Mouse (Mus musculus) CH12.LX (cell line): ENCODE measurements at regions not wholly inside any gene's neighbourhood (a gene's known extent, or its start where the extent isn't known, plus 50 kb on each side); places are given as distances from the start of the nearest gene placed in this dataset.

Experiments
- DNase-seq: peaks from one replicate; pipeline ENCODE4 v3.0.0-alpha.2; 2013; ENCODE audit errors: extremely low read depth
- H3K27ac ChIP-seq: 2 replicates; pipeline ENCODE4 v1.5.1; 2012; ENCODE audit warnings: low read depth, mild to moderate bottlenecking, control low read depth, moderate library complexity; ENCODE audit not compliant: insufficient read depth
- H3K27me3 ChIP-seq: replicated peaks from 2 replicates; pipeline ENCODE3; 2012; ENCODE audit warnings: inconsistent platforms
- H3K36me3 ChIP-seq, 2 experiments: replicated peaks in 1 of 2; 2 replicates each; pipeline versions ENCODE3 to v1.6.1; 2012; ENCODE audit warnings: inconsistent platforms in 1 of 2, low read length in 1 of 2, mild to moderate bottlenecking in 1 of 2, mixed read lengths in 1 of 2, moderate library complexity in 1 of 2; ENCODE audit not compliant: control insufficient read depth in 1 of 2, insufficient read depth in 1 of 2
- H3K4me1 ChIP-seq, 2 experiments: 2 replicates each; pipeline ENCODE4 v1.6.1; 2012; ENCODE audit warnings: inconsistent platforms in 1 of 2, moderate library complexity in 1 of 2; ENCODE audit not compliant: insufficient read depth in 2 of 2, control insufficient read depth in 1 of 2
- H3K4me2 ChIP-seq: 2 replicates; pipeline ENCODE4 v1.6.1; 2012; ENCODE audit warnings: low read depth, mild to moderate bottlenecking, control low read depth; ENCODE audit not compliant: poor library complexity, insufficient read depth, severe bottlenecking
- H3K4me3 ChIP-seq, 3 experiments: fragments of 150-350 bp in 1 of 3; sonication (generic) in 1 of 3; replicated peaks in 1 of 3; 2 replicates each; pipeline versions ENCODE3 to v1.5.1; 2011 to 2012; ENCODE audit warnings: low read depth in 2 of 3, low read length in 2 of 3, mild to moderate bottlenecking in 2 of 3, moderate library complexity in 2 of 3, control low read depth in 1 of 3, improper control_type of control experiment in 1 of 3, inconsistent platforms in 1 of 3, mixed read lengths in 1 of 3; ENCODE audit not compliant: poor library complexity in 1 of 3
- H3K79me2 ChIP-seq: replicated peaks from 2 replicates; pipeline ENCODE4 v1.6.1; 2012; ENCODE audit warnings: mild to moderate bottlenecking, moderate library complexity; ENCODE audit not compliant: control insufficient read depth, poor library complexity, insufficient read depth, severe bottlenecking; ENCODE audit errors: extremely low read depth
- H3K9ac ChIP-seq: 2 replicates; pipeline ENCODE4 v1.6.1; 2012; ENCODE audit warnings: low read depth, mild to moderate bottlenecking, control low read depth, moderate library complexity; ENCODE audit not compliant: insufficient read depth
- H3K9me3 ChIP-seq: replicated peaks from 2 replicates; pipeline ENCODE3; 2012; ENCODE audit warnings: low read length, inconsistent platforms, mixed read lengths
- ELF1 ChIP-seq: IDR thresholded peaks from 2 replicates; pipeline ENCODE4 v1.6.1; 2014; ENCODE audit warnings: low read depth, mild to moderate bottlenecking, inconsistent platforms, low read length, improper control_type of control experiment
- HCFC1 ChIP-seq: IDR thresholded peaks from 2 replicates; pipeline ENCODE4 v1.6.1; 2012; ENCODE audit warnings: low read depth, mild to moderate bottlenecking, inconsistent platforms, low read length, improper control_type of control experiment
- IRF4 ChIP-seq: IDR thresholded peaks from 2 replicates; pipeline ENCODE4 v1.6.1; 2014; ENCODE audit warnings: low read depth, mild to moderate bottlenecking, inconsistent platforms, low read length, improper control_type of control experiment
- KAT2A ChIP-seq: IDR thresholded peaks from 2 replicates; pipeline ENCODE4 v1.6.1; 2012; ENCODE audit warnings: low read length, improper control_type of control experiment, inconsistent platforms; ENCODE audit not compliant: insufficient replicate concordance
- MAX ChIP-seq: IDR thresholded peaks from 2 replicates; pipeline ENCODE4 v1.6.1; 2011; ENCODE audit warnings: low read length, improper control_type of control experiment
- MYC ChIP-seq: IDR thresholded peaks from 2 replicates; pipeline ENCODE4 v1.6.1; 2011; ENCODE audit warnings: low read depth, mild to moderate bottlenecking, improper control_type of control experiment, low read length
- NELFE ChIP-seq: IDR thresholded peaks from 2 replicates; pipeline ENCODE4 v1.6.1; 2011; ENCODE audit warnings: low read depth, low read length, improper control_type of control experiment
- POLR2A ChIP-seq: IDR thresholded peaks from 2 replicates; pipeline ENCODE4 v1.6.1; 2011; ENCODE audit warnings: low read depth, mild to moderate bottlenecking, improper control_type of control experiment, low read length
- SMC3 ChIP-seq: IDR thresholded peaks from 2 replicates; pipeline ENCODE4 v1.6.1; 2011; ENCODE audit warnings: low read depth, low read length, improper control_type of control experiment
- TCF12 ChIP-seq: IDR thresholded peaks from 2 replicates; pipeline ENCODE4 v1.6.1; 2014; ENCODE audit warnings: low read depth, mild to moderate bottlenecking, inconsistent platforms, low read length, improper control_type of control experiment
- UBTF ChIP-seq: IDR thresholded peaks from 2 replicates; pipeline ENCODE4 v1.6.1; 2012; ENCODE audit warnings: low read depth, mild to moderate bottlenecking, inconsistent platforms, low read length, improper control_type of control experiment, moderate library complexity
- USF1 ChIP-seq: IDR thresholded peaks from 2 replicates; pipeline ENCODE4 v1.6.1; 2014; ENCODE audit warnings: low read depth, mild to moderate bottlenecking, inconsistent platforms, low read length, improper control_type of control experiment
- USF2 ChIP-seq: conservative IDR thresholded peaks from 2 replicates; pipeline ENCODE4 v1.6.1; 2011; ENCODE audit warnings: low read depth, low read length, improper control_type of control experiment
- ZMIZ1 ChIP-seq: IDR thresholded peaks from 2 replicates; pipeline ENCODE4 v1.6.1; 2012; ENCODE audit warnings: low read depth, mild to moderate bottlenecking, inconsistent platforms, low read length, improper control_type of control experiment
- dilution Hi-C: fragments of 300-500 bp; cut with MboI; formaldehyde crosslinking; loops from 2 replicates; pipeline ENCODE4 v1.14.3; 2020; ENCODE audit warnings: low sequenced_read_pairs; ENCODE audit not compliant: extremely low pct_unique_long_range_greater_than_20kb, extremely low pct_ligation_motif_present
- in situ Hi-C: fragments of 300-500 bp; cut with MboI; formaldehyde crosslinking; loops from 3 replicates; pipeline ENCODE4 v1.14.3; 2019; ENCODE audit warnings: low sequenced_read_pairs, low pct_ligation_motif_present, low pct_unique_long_range_greater_than_20kb, mixed read lengths

GRCm38 (mm10) chr9:42174349-42174955, 50.4 kb upstream of the Sorl1 start:
- no peak overlapping the region for H3K4me3 ChIP-seq
- H3K9me3 ChIP-seq: no peaks in the 10 kb centered on the region
- no peak overlapping the region for H3K4me2 ChIP-seq
- no peaks in the 10 kb centered on the region for H3K27me3 ChIP-seq
- in situ Hi-C loops: no loop called here
- H3K36me3 ChIP-seq: no peaks in the 10 kb centered on the region
- no peak overlapping the region for H3K27ac ChIP-seq
- dilution Hi-C loops: no loop called here
- H3K4me1 ChIP-seq: no peaks in the 10 kb centered on the region
- H3K9ac ChIP-seq: no peak overlapping the region
- no peak for DNase-seq
- TF ChIP-seq USF2 (no peak), MAX (no peak), SMC3 (no peak), IRF4 (no peak), POLR2A (no peak), NELFE (no peak), TCF12 (no peak), ZMIZ1 (no peak), HCFC1 (no peak), ELF1 (no peak), KAT2A (no peak), MYC (no peak), USF1 (no peak), UBTF (no peak)
- TF ChIP-seq, all 38 proteins: peak for 0
- H3K79me2 ChIP-seq: no peaks in the 10 kb centered on the region
